Mouse (Mus musculus): ENCODE data around the gene Syt16.

The Syt16 gene

GRCm38 (mm10) chr12:74316344-74316973 is 319.0 kb downstream of the Syt16 start, which contains the start of gene Gm11042:
Gene Gm11042, minus strand, starts transcription at chr12:74316394.
- no peak for DNase-seq (ENCODE audit: low spot score)

GRCm38 (mm10) chr12:74316989-74317759 is 319.7 kb downstream of the Syt16 start:
- peak; percentile 72 for DNase-seq (ENCODE audit: low spot score)

- DNase-seq (ENCODE audit: low spot score): peak; percentile 51
These were observed 322.9 kb downstream of the Syt16 start for GRCm38 (mm10) chr12:74320318-74320717.

- DNase-seq (ENCODE audit: low spot score): no peak
These were observed 324.5 kb downstream of the Syt16 start for GRCm38 (mm10) chr12:74321981-74322380.
